Mouse (Mus musculus) A20 (cell line): ENCODE data around the gene Ehf.

Experiments
- DNase-seq: peaks from one replicate; pipeline ENCODE4 v3.0.0-alpha.2; 2011; ENCODE audit warnings: low read depth, low spot score

The Ehf gene

GRCm38 (mm10) chr2:103303132-103303531 is at the start of gene Ehf:
TSS of gene Ehf (minus strand) at chr2:103303278.
- no peak for DNase-seq

DNA sequence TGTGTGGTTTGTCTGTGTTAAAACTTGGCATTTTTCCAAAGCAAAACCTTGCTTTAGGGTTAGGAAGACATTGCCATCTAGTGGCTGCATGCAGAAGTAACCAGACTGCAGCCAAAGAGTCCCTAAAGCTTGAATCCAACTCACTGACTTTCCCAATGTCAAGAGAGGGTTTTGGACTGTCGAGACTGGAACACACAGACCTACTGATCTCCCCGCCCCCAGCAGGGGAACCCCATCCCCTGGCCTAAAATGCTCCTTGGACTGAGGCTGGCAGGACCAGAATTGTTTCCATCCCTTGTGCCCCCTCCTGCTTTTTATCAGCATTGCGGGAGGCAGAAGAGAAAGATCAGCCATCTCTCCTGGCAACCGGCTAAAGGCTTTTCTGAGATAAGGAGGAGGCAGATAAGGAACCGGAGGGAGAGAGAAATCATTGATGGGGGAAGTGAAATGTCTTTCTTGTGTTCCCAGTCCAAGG is 44.4 kb upstream of the Ehf start:
- DNase-seq: peak; percentile 69

- DNase-seq: peak; percentile 22
These were observed 43.7 kb upstream of the Ehf start for GRCm38 (mm10) chr2:103346751-103347289.

- DNase-seq: no peak
These were observed 40.5 kb upstream of the Ehf start for GRCm38 (mm10) chr2:103343611-103344010.

DNA sequence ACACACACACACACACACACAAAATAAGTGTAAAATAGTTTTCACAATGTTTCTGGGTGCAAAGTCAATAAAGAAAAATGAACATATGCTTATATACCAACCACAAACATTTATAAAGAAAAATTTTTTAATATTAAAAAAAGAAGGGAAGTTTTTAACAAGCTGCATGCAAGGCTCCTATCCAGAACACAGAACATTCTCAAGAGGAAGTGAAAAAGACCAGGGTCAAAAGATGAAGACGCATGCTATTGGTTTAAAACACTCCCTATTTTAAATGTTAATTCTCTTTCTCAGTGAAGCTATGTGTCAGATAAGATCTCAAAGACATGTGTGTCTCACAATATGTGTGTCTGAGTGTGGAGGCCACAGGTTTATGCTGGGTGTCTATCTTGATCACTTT is 39.0 kb upstream of the Ehf start:
- DNase-seq: peak; percentile 69

DNA sequence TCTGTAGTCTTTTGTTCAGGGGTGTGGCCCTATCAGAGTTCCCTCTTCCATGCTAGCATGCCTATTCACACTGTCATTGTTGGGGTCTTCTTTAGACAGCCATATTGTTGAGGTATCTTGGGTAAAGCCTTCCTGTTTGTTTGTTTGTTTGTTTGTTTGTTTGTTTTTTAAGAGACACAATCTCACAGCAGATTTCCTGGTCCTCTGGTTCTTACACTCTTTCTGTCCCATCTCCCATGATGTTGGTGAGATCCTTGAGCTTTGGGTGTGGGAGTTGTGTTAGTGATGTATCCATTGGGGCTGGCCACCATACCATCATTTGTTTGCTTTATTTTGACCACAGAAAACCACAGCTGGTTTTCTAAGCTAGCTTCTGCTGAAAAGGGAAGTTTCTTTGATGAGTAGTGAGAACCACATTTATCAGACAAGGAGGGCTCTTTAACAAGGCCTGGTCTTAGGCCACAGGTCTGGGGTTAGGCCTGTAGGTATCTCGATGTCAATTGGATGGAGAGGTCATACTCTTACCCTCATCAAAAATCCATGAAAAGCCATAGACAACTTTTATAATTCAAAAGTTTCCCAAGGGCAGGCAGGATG is 38.4 kb upstream of the Ehf start:
- DNase-seq: peak; percentile 65

DNA sequence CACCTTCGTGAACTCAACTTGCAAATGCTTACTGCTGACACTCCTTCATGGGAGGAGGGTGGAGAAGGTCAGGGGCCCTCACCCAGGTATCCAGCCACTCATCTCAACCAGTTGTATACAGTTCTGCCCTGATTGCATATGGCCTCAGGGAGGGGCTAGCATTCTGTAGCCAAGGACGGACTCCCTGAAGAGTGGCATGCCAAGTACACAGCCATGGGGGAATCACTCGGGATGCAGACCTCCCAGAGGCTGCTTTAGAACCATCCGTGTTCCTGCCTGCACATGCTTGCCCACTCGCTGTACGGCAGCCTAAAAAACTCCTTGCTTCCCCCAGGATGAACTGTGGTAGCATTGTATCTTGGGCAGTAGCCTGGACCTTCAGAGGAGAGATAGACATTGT is 35.6 kb upstream of the Ehf start:
- no peak for DNase-seq

GRCm38 (mm10) chr2:103337370-103337769 is 34.3 kb upstream of the Ehf start:
- DNase-seq: no peak

DNA sequence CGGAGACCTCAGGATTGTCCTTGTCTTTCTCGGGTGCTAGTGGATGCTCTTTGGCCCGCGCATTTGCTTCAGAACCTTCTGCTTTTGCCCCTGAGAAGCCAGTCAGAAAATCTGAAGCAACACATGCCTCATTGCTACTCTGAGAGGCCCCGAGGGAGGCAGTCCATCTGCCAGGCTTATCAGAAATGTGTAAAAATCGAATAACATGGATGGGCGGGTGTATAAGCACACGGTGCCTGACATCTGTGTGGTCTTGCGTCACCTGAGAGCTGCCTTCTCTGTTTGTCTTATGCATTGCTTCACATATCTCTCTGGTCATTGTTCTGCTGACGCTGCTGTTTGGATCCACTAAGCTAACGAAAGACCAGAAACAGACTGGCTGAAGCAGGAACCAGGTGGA is 33.5 kb upstream of the Ehf start:
- no peak for DNase-seq

DNA sequence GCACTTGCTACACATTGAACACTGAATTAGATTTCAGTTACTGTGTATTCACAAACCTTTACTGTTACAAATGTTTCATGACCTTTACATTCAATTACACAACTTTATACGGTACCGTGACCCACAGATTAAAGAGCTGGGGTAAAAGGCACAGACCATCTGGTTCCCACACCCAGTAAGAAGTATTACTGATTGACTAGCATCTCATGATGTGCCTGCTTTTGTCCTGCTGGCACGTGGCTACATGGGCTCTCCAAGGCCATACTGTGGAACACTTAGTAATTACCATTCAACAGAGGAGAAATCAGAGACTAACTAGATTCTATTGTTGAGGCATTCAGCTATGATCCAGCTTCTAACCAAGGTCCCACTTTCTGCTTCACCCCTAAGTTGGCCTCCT is 32.9 kb upstream of the Ehf start:
- DNase-seq: no peak

GRCm38 (mm10) chr2:103331666-103332191 is 28.7 kb upstream of the Ehf start:
- DNase-seq: no peak

DNA sequence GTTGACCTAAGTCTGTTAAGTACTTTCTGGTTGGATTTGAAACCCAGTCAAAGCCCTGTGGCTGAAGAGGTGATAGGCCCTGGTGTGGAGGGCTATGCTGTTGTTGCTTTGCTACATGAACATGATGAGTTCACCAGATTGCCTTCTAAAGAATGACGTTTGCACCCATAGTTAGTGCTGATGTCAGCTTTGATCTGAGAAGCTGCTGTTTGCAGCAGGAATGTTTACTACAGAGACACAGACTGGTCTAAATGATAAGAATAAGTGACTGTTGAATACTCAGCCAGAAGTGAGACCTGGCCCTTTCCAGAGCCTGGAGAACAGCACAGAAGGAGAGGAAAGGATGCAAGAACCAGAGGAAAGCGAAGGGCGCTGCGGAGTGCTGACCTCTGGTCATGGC is 25.7 kb upstream of the Ehf start:
- no peak for DNase-seq

- DNase-seq: no peak
These were observed 22.4 kb upstream of the Ehf start for GRCm38 (mm10) chr2:103325301-103326048.

DNA sequence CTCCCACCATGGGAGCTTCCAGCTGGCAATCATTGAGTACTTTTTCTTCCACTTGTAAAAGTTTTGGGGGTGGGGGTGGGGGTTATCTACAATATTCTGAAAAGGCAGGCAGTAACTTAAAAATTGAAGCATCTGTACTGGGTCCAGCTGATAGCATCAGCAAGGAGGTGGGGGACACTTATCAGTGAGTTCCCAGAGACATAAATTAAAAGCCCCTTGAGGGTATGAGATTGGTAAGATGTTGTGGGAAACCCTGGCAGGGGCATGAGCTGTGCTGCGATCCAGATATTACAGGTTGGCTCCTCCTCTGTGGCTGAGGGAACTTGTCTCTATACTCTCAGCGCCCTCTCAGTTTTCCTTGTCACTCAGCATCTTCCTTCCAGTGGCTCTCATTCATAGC is 21.2 kb upstream of the Ehf start:
- DNase-seq: no peak

DNA sequence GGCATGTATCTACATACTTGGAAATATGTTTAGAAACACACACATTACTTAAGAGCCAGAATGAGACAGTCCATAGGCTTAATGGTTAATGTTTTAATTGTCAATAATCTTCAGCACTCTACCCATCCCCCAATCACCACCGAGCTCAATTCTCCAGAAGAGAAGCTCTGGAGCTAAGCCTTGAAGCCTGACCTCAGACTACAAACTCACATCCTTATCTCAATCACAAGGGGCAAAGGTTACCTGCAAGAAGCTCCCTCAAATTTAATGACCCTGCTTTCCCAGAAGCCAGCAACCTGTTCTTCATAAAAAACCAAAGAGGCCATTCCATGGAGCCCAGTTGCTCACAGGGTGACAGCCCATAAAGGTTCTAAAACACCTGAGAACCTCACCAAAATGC is 19.1 kb upstream of the Ehf start:
- no peak for DNase-seq

DNA sequence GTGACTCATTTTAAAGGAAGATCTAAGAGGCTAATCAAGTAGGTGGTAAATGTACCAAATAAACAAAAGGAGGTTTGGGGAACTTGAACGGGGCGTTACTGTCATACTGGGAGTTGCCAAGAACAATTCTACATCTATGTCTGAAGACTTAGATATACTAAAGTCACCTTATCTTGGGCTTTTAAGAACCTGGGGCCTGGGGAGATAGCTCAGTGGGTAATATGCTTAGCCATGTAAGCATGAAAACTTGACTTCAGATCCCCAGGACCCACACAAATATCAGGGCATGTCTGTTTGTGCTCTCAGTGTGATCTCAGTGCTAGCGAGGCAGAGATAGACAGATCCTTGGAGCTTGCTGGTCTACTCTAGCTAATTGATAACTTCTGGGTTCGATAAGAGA is 18.6 kb upstream of the Ehf start:
- no peak for DNase-seq

DNA sequence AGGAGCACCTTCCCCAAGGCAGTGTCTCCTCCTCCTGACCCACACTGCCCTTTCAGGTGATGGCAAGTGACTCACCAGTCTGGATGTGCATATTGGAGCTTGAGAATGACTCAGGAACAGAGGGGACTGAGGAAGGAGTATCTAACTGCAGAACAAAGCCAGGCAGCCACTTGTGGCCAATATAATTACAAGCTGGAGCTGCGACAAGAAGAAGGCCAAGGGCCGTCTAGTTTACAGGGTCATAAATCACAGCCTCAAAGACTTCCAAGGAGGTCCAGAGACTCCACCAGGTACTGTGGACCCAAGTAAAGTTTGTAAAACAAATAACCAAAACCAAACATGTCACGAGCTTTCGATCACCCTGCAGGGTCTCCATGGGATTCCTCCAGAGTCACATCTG is 10.9 kb upstream of the Ehf start:
- DNase-seq: no peak

GRCm38 (mm10) chr2:103312640-103313039 is 9.6 kb upstream of the Ehf start:
- no peak for DNase-seq

DNA sequence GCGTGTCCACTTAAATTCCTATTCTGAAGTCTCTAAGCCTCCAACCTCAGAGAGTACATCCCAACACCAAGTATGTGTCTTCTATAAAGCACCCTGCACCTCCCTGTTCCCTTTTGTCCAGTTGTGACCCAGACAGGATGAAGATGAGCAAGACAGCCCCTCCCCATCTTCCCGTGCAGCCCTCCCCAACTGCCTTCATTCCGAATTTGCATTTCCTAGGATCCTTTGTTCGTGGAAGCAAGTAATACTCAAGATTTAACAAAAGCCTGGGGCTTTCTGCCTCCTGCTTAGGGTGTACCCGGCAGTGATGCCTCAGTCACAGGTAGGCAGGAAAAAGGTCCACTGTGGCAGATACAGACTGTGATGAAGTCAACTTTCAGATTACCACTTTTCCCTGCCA is 7.6 kb upstream of the Ehf start:
- DNase-seq: no peak

GRCm38 (mm10) chr2:103306686-103307085 is 3.6 kb upstream of the Ehf start:
- DNase-seq: peak; percentile 18

DNA sequence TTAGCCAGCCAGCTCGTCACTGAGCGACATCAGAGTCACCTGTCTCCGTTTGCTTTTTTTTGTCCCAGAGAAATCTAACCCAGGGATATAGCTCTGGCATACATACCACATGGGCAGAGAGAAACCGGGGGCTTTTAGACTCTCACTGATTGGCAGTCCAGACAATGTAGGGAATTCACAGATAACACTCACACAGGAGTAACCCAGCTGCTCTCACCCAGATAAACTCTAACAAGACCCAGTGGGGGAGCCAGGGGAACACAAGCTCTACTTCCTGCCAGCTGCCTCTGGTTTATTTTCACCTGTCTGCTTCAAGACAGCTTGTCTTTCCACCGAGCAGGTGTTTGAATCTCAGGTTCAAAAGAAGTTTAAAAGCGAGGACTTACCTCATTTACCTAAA is 409 bp downstream of the Ehf start:
- DNase-seq: no peak

DNA sequence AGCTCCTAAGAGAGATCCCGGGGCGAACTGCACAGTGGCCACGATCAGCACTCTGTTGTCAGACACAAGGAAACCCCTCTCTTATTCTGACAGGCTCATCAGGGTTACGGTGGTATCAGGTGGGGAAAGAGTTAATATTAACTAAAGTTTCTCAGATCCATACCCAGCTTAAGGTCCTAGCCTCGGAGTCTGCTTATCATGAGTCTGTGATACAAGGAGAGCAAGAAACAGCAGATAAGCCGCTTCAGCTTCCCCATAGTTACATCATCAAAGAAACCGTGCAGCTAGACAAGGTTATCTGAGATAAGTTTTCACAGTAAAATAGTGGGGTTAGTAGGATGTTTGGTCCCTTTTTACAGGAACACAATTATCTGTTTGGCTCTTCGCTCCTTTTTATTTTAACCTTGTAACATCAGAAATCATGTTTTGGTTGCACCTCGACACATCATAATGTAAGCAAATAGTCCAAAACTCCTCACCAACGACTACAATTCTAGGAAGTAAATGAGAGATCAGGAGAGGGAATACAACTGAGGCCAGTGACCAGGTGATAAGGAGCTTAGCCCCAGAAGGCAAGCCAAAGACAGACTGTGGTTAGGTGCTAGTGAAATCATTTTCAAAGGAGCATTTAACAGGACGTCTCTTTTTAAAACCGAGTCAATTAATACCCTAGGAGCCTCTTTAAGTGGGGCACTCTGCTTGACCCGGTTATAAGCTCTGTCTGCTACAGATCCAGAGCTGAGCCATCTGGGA is 4.2 kb downstream of the Ehf start:
- no peak for DNase-seq
